Mouse (Mus musculus): ENCODE measurements around the gene Sorbs1.

Gene Sorbs1

GRCm38 (mm10) chr19:40268493-40268892 is 245.1 kb downstream of the Sorbs1 start:
- DNase-seq (ENCODE audit: low read depth, low spot score): no peak

- DNase-seq (ENCODE audit: low read depth, low spot score): no peak
Measured at GRCm38 (mm10) chr19:40267380-40267779, 246.2 kb downstream of the Sorbs1 start.

GRCm38 (mm10) chr19:40259485-40259884 is 254.1 kb downstream of the Sorbs1 start:
- no peak for DNase-seq (ENCODE audit: low read depth, low spot score)

- DNase-seq (ENCODE audit: low read depth, low spot score): no peak
Measured at GRCm38 (mm10) chr19:40257396-40257795, 256.2 kb downstream of the Sorbs1 start.

- DNase-seq (ENCODE audit: low read depth, low spot score): no peak
Measured at GRCm38 (mm10) chr19:40256376-40257050, 257.1 kb downstream of the Sorbs1 start.

GRCm38 (mm10) chr19:40255561-40255960 is 258.0 kb downstream of the Sorbs1 start:
- DNase-seq (ENCODE audit: low read depth, low spot score): no peak

- no peak for DNase-seq (ENCODE audit: low read depth, low spot score)
Measured at GRCm38 (mm10) chr19:40254741-40255140, 258.8 kb downstream of the Sorbs1 start.

GRCm38 (mm10) chr19:40253768-40254167 is 259.8 kb downstream of the Sorbs1 start:
- no peak for DNase-seq (ENCODE audit: low read depth, low spot score)

GRCm38 (mm10) chr19:40251115-40251514 is 262.5 kb downstream of the Sorbs1 start:
- no peak for DNase-seq (ENCODE audit: low read depth, low spot score)

- no peak for DNase-seq (ENCODE audit: low read depth, low spot score)
Measured at GRCm38 (mm10) chr19:40249352-40249751, 264.2 kb downstream of the Sorbs1 start.

GRCm38 (mm10) chr19:40248476-40248875 is 265.1 kb downstream of the Sorbs1 start:
- no peak for DNase-seq (ENCODE audit: low read depth, low spot score)

- no peak for DNase-seq (ENCODE audit: low read depth, low spot score)
Measured at GRCm38 (mm10) chr19:40247268-40247666, 266.3 kb downstream of the Sorbs1 start.

- no peak for DNase-seq (ENCODE audit: low read depth, low spot score)
Measured at GRCm38 (mm10) chr19:40246646-40247267, 266.8 kb downstream of the Sorbs1 start.
